Mouse (Mus musculus) CH12.LX (cell line): ENCODE data around the gene Mturn. TPM values are rescaled to one million over a fixed set of nuclear protein-coding genes. Genes with fewer than 3 reads are reported as not detected.

Experiments used
- DNase-seq: peaks from one replicate; pipeline ENCODE4 v3.0.0-alpha.2; 2013; ENCODE audit errors: extremely low read depth
- H3K27ac ChIP-seq: 2 replicates; pipeline ENCODE4 v1.5.1; 2012; ENCODE audit warnings: low read depth, mild to moderate bottlenecking, control low read depth, moderate library complexity; ENCODE audit not compliant: insufficient read depth
- H3K27me3 ChIP-seq: replicated peaks from 2 replicates; pipeline ENCODE3; 2012; ENCODE audit warnings: inconsistent platforms
- H3K36me3 ChIP-seq, 2 experiments: replicated peaks in 1 of 2; 2 replicates each; pipeline versions ENCODE3 to v1.6.1; 2012; ENCODE audit warnings: inconsistent platforms in 1 of 2, low read length in 1 of 2, mild to moderate bottlenecking in 1 of 2, mixed read lengths in 1 of 2, moderate library complexity in 1 of 2; ENCODE audit not compliant: control insufficient read depth in 1 of 2, insufficient read depth in 1 of 2
- H3K4me1 ChIP-seq, 2 experiments: 2 replicates each; pipeline ENCODE4 v1.6.1; 2012; ENCODE audit warnings: inconsistent platforms in 1 of 2, moderate library complexity in 1 of 2; ENCODE audit not compliant: insufficient read depth in 2 of 2, control insufficient read depth in 1 of 2
- H3K4me2 ChIP-seq: 2 replicates; pipeline ENCODE4 v1.6.1; 2012; ENCODE audit warnings: low read depth, mild to moderate bottlenecking, control low read depth; ENCODE audit not compliant: poor library complexity, insufficient read depth, severe bottlenecking
- H3K4me3 ChIP-seq, 3 experiments: fragments of 150-350 bp in 1 of 3; sonication (generic) in 1 of 3; replicated peaks in 1 of 3; 2 replicates each; pipeline versions ENCODE3 to v1.5.1; 2011 to 2012; ENCODE audit warnings: low read depth in 2 of 3, low read length in 2 of 3, mild to moderate bottlenecking in 2 of 3, moderate library complexity in 2 of 3, control low read depth in 1 of 3, improper control_type of control experiment in 1 of 3, inconsistent platforms in 1 of 3, mixed read lengths in 1 of 3; ENCODE audit not compliant: poor library complexity in 1 of 3
- H3K79me2 ChIP-seq: replicated peaks from 2 replicates; pipeline ENCODE4 v1.6.1; 2012; ENCODE audit warnings: mild to moderate bottlenecking, moderate library complexity; ENCODE audit not compliant: control insufficient read depth, poor library complexity, insufficient read depth, severe bottlenecking; ENCODE audit errors: extremely low read depth
- H3K9ac ChIP-seq: 2 replicates; pipeline ENCODE4 v1.6.1; 2012; ENCODE audit warnings: low read depth, mild to moderate bottlenecking, control low read depth, moderate library complexity; ENCODE audit not compliant: insufficient read depth
- H3K9me3 ChIP-seq: replicated peaks from 2 replicates; pipeline ENCODE3; 2012; ENCODE audit warnings: low read length, inconsistent platforms, mixed read lengths
- CHD2 ChIP-seq: IDR thresholded peaks from 2 replicates; pipeline ENCODE4 v1.6.1; 2011; ENCODE audit warnings: low read length, improper control_type of control experiment
- EP300 ChIP-seq: IDR thresholded peaks from 2 replicates; pipeline ENCODE4 v1.6.1; 2011; ENCODE audit warnings: low read length, improper control_type of control experiment
- HCFC1 ChIP-seq: IDR thresholded peaks from 2 replicates; pipeline ENCODE4 v1.6.1; 2012; ENCODE audit warnings: low read depth, mild to moderate bottlenecking, inconsistent platforms, low read length, improper control_type of control experiment
- IRF4 ChIP-seq: IDR thresholded peaks from 2 replicates; pipeline ENCODE4 v1.6.1; 2014; ENCODE audit warnings: low read depth, mild to moderate bottlenecking, inconsistent platforms, low read length, improper control_type of control experiment
- JUN ChIP-seq: IDR thresholded peaks from 2 replicates; pipeline ENCODE4 v1.6.1; 2011; ENCODE audit warnings: low read depth, mild to moderate bottlenecking, low read length, improper control_type of control experiment, moderate library complexity; ENCODE audit not compliant: insufficient read depth
- MAFK ChIP-seq: IDR thresholded peaks from 2 replicates; pipeline ENCODE4 v1.6.1; 2011; ENCODE audit warnings: low read length, improper control_type of control experiment; ENCODE audit not compliant: insufficient replicate concordance
- MAX ChIP-seq: IDR thresholded peaks from 2 replicates; pipeline ENCODE4 v1.6.1; 2011; ENCODE audit warnings: low read length, improper control_type of control experiment
- MAZ ChIP-seq: IDR thresholded peaks from 2 replicates; pipeline ENCODE4 v1.6.1; 2012; ENCODE audit warnings: low read depth, mild to moderate bottlenecking, inconsistent platforms, low read length, improper control_type of control experiment, moderate library complexity
- MYC ChIP-seq: IDR thresholded peaks from 2 replicates; pipeline ENCODE4 v1.6.1; 2011; ENCODE audit warnings: low read depth, mild to moderate bottlenecking, improper control_type of control experiment, low read length
- NRF1 ChIP-seq: IDR thresholded peaks from 2 replicates; pipeline ENCODE4 v1.6.1; 2014; ENCODE audit warnings: low read depth, mild to moderate bottlenecking, inconsistent platforms, low read length, improper control_type of control experiment, moderate library complexity
- PAX5 ChIP-seq: IDR thresholded peaks from 2 replicates; pipeline ENCODE4 v1.6.1; 2012; ENCODE audit warnings: low read length, inconsistent platforms, mixed read lengths
- POLR2AphosphoS2 ChIP-seq: IDR thresholded peaks from 2 replicates; pipeline ENCODE4 v1.6.1; 2011; ENCODE audit warnings: low read depth, low read length, improper control_type of control experiment
- SIN3A ChIP-seq: IDR thresholded peaks from 2 replicates; pipeline ENCODE4 v1.6.1; 2012; ENCODE audit warnings: low read length, improper control_type of control experiment, inconsistent platforms
- TBP ChIP-seq: conservative IDR thresholded peaks from 2 replicates; pipeline ENCODE4 v1.6.1; 2011; ENCODE audit warnings: low read depth, low read length, improper control_type of control experiment
- UBTF ChIP-seq: IDR thresholded peaks from 2 replicates; pipeline ENCODE4 v1.6.1; 2012; ENCODE audit warnings: low read depth, mild to moderate bottlenecking, inconsistent platforms, low read length, improper control_type of control experiment, moderate library complexity
- ZC3H11A ChIP-seq: IDR thresholded peaks from 2 replicates; pipeline ENCODE4 v1.6.1; 2012; ENCODE audit warnings: low read depth, mild to moderate bottlenecking, inconsistent platforms, low read length, improper control_type of control experiment
- dilution Hi-C: fragments of 300-500 bp; cut with MboI; formaldehyde crosslinking; loops from 2 replicates; pipeline ENCODE4 v1.14.3; 2020; ENCODE audit warnings: low sequenced_read_pairs; ENCODE audit not compliant: extremely low pct_unique_long_range_greater_than_20kb, extremely low pct_ligation_motif_present
- in situ Hi-C: fragments of 300-500 bp; cut with MboI; formaldehyde crosslinking; loops from 3 replicates; pipeline ENCODE4 v1.14.3; 2019; ENCODE audit warnings: low sequenced_read_pairs, low pct_ligation_motif_present, low pct_unique_long_range_greater_than_20kb, mixed read lengths
- polyA plus RNA-seq: library from polyadenylated mRNA; unstranded; fragments of >175 nt; gene quantifications from 2 replicates; pipeline ENCODE4 v1.2.1, GENCODE M21; 2012; ENCODE audit warnings: low read depth; ENCODE audit not compliant: insufficient read length
- total RNA-seq, 2 experiments: library from RNA; depleted of rRNA; stranded (reverse); fragments of 300-350 nt in 1 of 2; fragments of >200 nt in 1 of 2; gene quantifications; 2 replicates each; pipeline ENCODE4 v1.2.3; 2012 to 2014

The Mturn gene
- total RNA-seq (2012; rRNA removed), result 0.08 and 0.25 TPM in 2 replicates
- 0.20 and 0.23 TPM in 2 replicates for total RNA-seq (2014; rRNA removed)
- polyA plus RNA-seq, result 0.06 and 0.22 TPM in 2 replicates

GRCm38 (mm10) chr6:54680891-54681745 is at the start of gene Mturn:
Gene Mturn, plus strand, starts transcription at chr6:54681624.
- no peak within 1 kb of the TSS for H3K27ac ChIP-seq
- H3K27me3 ChIP-seq, result peaks cover 58% of the 10 kb centered on the region
- peak within 1 kb of the TSS; percentile 91 for H3K4me2 ChIP-seq
- no peaks in the 10 kb centered on the region for H3K9me3 ChIP-seq
- TF ChIP-seq MYC (no peak), IRF4 (no peak), SIN3A (0 out of 2 replicates have a peak, but pooled peaks have one; percentile 17), HCFC1 (no peak), PAX5 (no peak), TBP (no peak), MAZ (0 out of 2 replicates have a peak, but pooled peaks have one; percentile 16)
- peak within 1 kb of the TSS; percentile 21; the same call in 1 of the 2 replicates for H3K9ac ChIP-seq
- H3K79me2 ChIP-seq, result no peaks in the 10 kb centered on the region
- DNase-seq, result peak; percentile 87
- H3K4me1 ChIP-seq, result peaks cover 4 to 12% of the 10 kb centered on the region in 2 experiments
- no peaks in the 10 kb centered on the region for H3K36me3 ChIP-seq
- dilution Hi-C loops, result no loop called here
- H3K4me3 ChIP-seq, result peak within 1 kb of the TSS; percentile 56 to 89 (median 70)
- in situ Hi-C loops, result no loop called here

GRCm38 (mm10) chr6:54639877-54640276 is 41.5 kb upstream of the Mturn start:
- Histone ChIP-seq H3K36me3 (peaks cover 2 to 20% of the 10 kb centered on the region in 2 experiments), H3K27ac (no peak overlapping the region), H3K79me2 (no peaks in the 10 kb centered on the region; the same call in 1 of the 2 replicates), H3K4me2 (no peak overlapping the region), H3K9ac (no peak overlapping the region), H3K9me3 (no peaks in the 10 kb centered on the region), H3K27me3 (no peaks in the 10 kb centered on the region), H3K4me1 (no peaks in the 10 kb centered on the region), H3K4me3 (no peak overlapping the region)
- dilution Hi-C loops (no loop called here), in situ Hi-C loops (no loop called here)
- no peak for DNase-seq
- TF ChIP-seq MAFK (no peak), CHD2 (no peak), UBTF (no peak)

GRCm38 (mm10) chr6:54641953-54642352 is 39.5 kb upstream of the Mturn start:
- Histone ChIP-seq H3K4me2 (no peak overlapping the region), H3K79me2 (no peaks in the 10 kb centered on the region), H3K27ac (no peak overlapping the region), H3K9me3 (no peaks in the 10 kb centered on the region), H3K9ac (no peak overlapping the region), H3K36me3 (peaks cover 2 to 17% of the 10 kb centered on the region in 2 experiments), H3K4me3 (no peak overlapping the region), H3K4me1 (no peaks in the 10 kb centered on the region), H3K27me3 (no peaks in the 10 kb centered on the region)
- no peak for DNase-seq
- no peak for TF ChIP-seq TBP
- no peak for TF ChIP-seq HCFC1
- TF ChIP-seq NRF1, result no peak
- no peak for TF ChIP-seq JUN
- TF ChIP-seq EP300, result no peak
- no peak for TF ChIP-seq UBTF
- TF ChIP-seq MAX, result no peak
- TF ChIP-seq POLR2AphosphoS2, result no peak
- TF ChIP-seq ZC3H11A, result no peak
- no peak for TF ChIP-seq MAZ
- in situ Hi-C loops, result no loop called here
- dilution Hi-C loops, result no loop called here
